Mouse (Mus musculus) kidney, adult 2 months (tissue): ENCODE data around the gene Kcng3.

ENCODE experiments used
- CTCF ChIP-seq: fragments of 200-500 bp; conservative IDR thresholded peaks from 2 replicates; pipeline ENCODE4 v1.5.1; 2011; ENCODE audit warnings: low read depth, mild to moderate bottlenecking, control low read depth, low read length, moderate library complexity, mixed read lengths; ENCODE audit not compliant: insufficient read depth, insufficient read length
- POLR2A ChIP-seq: fragments of 200-500 bp; IDR thresholded peaks from one replicate; pipeline ENCODE4 v1.6.1; 2011; ENCODE audit warnings: low read depth, low read length, control low read depth

DNA sequence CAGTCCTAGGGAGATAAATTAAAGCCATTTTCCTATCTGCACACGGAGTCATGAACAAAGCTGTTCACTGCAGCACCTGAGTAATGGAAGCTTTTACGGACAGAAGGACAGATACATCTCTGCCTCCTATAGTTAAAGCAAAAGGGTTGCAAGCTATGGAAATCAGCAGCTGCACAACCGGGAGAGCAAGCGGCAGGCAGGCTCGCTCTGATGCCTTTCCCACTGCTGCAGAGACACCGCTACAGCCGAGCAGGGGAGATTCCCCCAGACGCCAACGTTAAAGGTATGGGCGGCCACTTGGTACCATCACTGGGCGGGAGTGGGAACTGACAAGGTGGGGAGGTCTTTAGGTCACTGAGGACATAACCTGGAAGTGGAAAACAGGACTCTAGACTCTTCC is 17.8 kb downstream of the Kcng3 start:
- TF ChIP-seq CTCF, result no peak
- no peak for TF ChIP-seq POLR2A
